Mouse (Mus musculus) thymus, postnatal 0 days (tissue): ENCODE measurements around the gene Mef2d. TPM values are rescaled to one million over a fixed set of nuclear protein-coding genes. Genes with fewer than 3 reads are reported as not detected.
A peak's percentile ranks its signal among the peaks of the same experiment; 100 is the strongest.
"Not testable (repeated sequence)": the region's sequence is repeated elsewhere in the genome, so short reads cannot be mapped to it uniquely, and the experiment has no call there.

Source experiments
- DNase-seq: peaks from one replicate; pipeline ENCODE4 v3.0.0-alpha.2; 2015; ENCODE audit warnings: low spot score
- polyA plus RNA-seq: library from polyadenylated mRNA; unstranded; fragments of >200 nt; fragmentation: Nextera tagmentation; extraction: Ambion mirVana; gene quantifications from 2 replicates; pipeline ENCODE4 v1.2.1, GENCODE M21; 2015

Mef2d gene
- polyA plus RNA-seq, 1 experiment from 2014 or later = 32.2 TPM

GRCm38 (mm10) chr3:88177562-88178345 lies 35.6 kb downstream of the Mef2d start:
- peak; percentile 99 for DNase-seq

- not testable (repeated sequence) for DNase-seq
These were observed 36.2 kb downstream of the Mef2d start for GRCm38 (mm10) chr3:88178346-88178733.

DNA sequence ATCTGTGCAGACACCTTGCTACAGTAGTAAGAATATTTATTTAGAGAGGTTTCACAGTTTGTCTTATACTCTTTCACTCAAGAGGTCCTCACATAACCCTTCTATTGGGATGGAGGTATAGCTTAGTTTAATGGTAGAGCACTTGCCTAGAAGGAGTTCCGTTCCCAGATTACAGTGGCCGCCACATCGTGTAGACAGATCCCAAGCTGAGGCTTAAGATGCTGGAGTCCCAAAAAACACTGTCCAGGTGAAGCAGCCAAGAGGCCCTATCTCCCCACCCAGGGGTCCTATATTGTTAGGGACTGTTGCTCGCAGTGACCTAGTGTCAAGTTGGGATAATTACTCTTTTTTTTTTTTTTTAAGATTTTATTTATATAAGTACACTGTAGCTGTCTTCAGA lies 36.8 kb downstream of the Mef2d start:
- no peak for DNase-seq

- no peak for DNase-seq
These were observed 39.2 kb downstream of the Mef2d start for GRCm38 (mm10) chr3:88181374-88181773.

GRCm38 (mm10) chr3:88186424-88186823 lies 44.3 kb downstream of the Mef2d start:
- DNase-seq = no peak

GRCm38 (mm10) chr3:88191146-88191545 lies 49.0 kb downstream of the Mef2d start:
- no peak for DNase-seq

GRCm38 (mm10) chr3:88191820-88192616 lies 49.8 kb downstream of the Mef2d start:
- DNase-seq = peak; percentile 45

DNA sequence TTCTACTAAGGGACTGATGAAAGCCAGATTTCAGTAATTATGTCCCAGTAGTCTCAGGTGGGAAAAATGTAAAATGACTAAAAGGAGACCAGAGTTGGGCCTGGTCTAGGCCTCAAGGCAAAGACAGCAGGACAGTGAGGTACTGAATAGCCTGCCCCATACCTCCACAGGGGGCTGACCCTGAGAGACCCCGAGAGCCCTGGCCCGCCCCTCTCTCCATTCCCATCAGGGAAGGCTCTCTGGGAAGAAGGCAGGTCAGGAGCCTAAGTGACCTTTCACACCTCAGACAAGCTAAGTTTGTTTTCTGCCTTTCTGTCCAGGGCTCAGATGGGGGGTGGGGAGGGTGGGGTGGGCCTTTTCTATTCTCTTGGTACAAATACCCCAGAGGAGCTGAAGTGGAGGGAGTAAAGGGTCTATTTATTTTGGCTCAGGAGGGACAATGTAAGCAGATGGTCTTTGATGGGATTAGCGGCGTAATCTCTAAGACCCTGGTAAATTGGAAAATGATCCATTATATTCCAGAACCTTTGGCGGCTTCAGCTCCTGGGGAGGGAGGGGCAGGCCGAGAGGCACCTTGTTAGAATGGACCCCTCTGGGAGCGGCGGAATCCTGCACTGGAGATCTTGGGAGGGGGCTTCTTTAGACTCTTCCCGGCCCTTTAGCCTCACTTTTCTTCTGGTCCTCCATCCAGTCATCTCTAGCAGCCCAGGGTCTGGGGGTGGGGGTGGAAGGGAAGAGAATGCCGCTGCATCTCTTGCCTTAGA lies 55.8 kb downstream of the Mef2d start:
- DNase-seq = no peak

GRCm38 (mm10) chr3:88198505-88199020 lies 56.4 kb downstream of the Mef2d start:
- DNase-seq = no peak

DNA sequence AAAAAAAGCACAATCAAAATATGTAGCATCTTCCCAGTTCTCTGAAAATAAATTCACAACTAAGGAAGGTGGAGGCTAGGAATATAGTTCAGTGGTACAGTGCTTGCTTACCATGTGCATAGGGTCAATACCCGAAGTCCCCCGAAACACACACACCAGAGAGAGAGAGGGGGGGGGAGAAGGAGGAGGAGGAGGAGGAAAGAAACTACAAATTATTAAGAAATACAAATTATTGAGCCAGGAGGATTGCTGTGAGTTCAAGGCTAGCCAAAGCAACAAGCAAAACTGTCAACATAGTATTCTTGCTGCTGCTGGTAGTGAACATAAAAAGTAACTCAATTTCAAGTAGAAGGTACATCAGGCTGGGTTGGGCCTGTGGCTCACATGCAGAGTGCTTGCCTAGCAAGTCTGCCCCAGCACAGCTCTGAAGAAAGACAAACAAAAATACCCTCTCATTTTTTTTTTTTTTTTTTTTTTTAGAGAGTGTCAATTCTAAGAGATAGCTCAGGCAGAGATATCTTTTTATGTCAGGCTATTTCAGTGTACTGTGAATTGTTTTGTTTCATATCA lies 57.5 kb downstream of the Mef2d start:
- DNase-seq = no peak

GRCm38 (mm10) chr3:88200161-88200971 lies 58.2 kb downstream of the Mef2d start:
- no peak for DNase-seq

DNA sequence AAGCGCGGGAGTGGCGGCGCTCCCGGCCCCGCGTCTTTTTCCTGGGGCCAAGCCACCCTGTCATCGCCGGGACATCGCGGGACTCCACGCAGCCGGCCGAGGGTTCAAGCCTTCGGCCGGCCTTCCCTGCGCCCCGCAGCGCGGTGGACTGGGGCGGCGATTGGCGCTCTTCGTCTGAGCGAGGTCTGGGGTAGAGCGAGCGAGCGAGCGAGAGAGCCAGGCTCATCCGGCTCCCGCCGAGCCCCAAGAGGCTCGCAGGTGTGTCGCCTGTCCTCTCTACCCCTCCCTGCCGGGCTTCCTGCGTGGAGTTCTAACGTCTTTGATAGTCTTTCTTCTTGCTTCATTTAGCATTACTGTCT lies 58.8 kb downstream of the Mef2d start:
- peak; percentile 49 for DNase-seq

DNA sequence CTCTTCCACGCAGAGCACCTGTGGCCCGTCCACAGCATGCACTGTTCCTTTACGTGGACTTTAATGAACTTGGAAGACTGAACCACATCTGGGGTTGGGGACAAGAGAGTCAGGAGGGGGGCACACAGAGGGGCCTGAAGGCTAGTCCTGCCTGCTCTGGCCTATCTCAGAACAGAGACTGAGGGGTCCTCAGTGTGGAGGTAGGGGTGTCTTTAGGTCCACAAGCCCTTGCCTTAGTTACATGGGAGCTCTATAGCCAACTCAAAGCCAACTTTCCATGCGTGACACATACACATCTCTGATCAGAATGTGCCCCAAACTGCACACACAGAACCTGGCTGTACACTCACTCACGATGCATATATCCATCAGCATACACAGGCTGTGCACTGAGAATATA lies 59.5 kb downstream of the Mef2d start:
- no peak for DNase-seq

GRCm38 (mm10) chr3:88202986-88203385 lies 60.8 kb downstream of the Mef2d start:
- no peak for DNase-seq

DNA sequence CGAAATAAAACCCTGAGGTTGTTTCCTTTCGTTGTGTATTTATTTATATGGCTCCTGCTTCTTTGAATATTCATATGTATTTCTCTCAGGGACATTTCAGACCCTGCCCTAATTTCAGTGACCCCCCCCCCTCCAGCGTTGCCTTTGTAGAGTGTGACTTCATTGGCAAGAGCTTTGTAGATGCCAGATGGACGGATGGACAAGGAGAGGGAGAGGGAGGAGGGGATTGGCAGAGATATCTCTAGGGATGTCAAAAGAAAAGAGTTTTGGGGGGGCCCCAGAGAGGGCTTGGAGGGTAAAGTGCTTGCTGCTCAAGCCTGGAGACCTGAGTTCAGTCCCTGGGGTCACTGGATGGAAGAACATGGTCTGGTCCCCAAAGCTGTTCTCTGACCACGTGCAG lies 61.3 kb downstream of the Mef2d start:
- DNase-seq = no peak

DNA sequence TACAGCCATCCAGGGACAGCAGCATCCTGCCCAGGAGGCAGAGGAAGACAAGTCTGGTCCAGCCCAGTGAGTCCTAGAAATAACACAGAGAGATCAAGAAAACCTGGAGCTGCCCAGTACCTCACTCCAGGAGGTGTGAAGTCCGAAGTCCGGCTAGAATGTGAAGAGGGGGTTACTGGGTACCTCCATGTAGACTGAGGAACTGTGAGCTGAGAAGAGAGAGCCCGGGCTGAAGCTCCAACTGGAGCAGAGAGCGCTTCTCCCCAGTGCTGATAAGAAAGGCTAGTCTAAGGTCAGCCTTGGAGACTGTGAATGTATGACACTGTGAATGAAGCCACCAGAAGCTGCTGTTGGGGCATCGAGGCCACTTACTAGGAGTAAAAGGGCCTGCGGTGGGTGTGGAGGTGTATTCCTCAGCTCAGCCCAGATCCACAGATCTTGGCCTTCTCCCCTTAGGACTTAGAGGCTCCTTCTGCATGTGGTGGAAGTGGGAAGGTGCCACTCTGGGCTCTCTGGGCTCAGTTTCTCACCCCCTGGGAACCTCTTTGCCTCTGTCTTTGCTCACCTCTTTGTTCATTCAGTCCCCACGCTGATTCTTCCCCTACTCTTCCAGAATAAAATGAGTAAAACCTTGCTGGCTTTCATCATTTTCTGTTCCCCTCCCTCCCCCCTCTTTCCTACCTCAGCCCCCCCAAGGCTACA lies 62.0 kb downstream of the Mef2d start:
- no peak for DNase-seq

- no peak for DNase-seq
These were observed 62.6 kb downstream of the Mef2d start for GRCm38 (mm10) chr3:88204751-88205150.

GRCm38 (mm10) chr3:88205176-88205562 lies 63.0 kb downstream of the Mef2d start:
- no peak for DNase-seq

- no peak for DNase-seq
These were observed 63.7 kb downstream of the Mef2d start for GRCm38 (mm10) chr3:88205563-88206491.
